Mouse (Mus musculus) adrenal gland, postnatal 0 days (tissue): Measurements from ENCODE around the gene Olfr352. TPM values are rescaled to one million over a fixed set of nuclear protein-coding genes. Genes with fewer than 3 reads are reported as not detected.

ENCODE experiments used
- polyA plus RNA-seq: library from polyadenylated mRNA; unstranded; fragments of >200 nt; fragmentation: Nextera tagmentation; extraction: Ambion mirVana; gene quantifications from 2 replicates; pipeline ENCODE4 v1.2.1, GENCODE M21; 2015

Gene Olfr352
- polyA plus RNA-seq = not detected in 2 replicates

GRCm38 (mm10) chr2:36868160-36868559, at the start of gene Olfr352:
Gene Olfr352 (plus strand): TSS chr2:36868460.

GRCm38 (mm10) chr2:36846010-36846409, 22.2 kb upstream of the Olfr352 start, which contains the start of gene Olfr350:
Gene Olfr350 (plus strand): TSS chr2:36846310.

GRCm38 (mm10) chr2:36862560-36862959, 5.7 kb upstream of the Olfr352 start, which contains the start of gene Olfr351:
Gene Olfr351 (minus strand): TSS chr2:36862660.

GRCm38 (mm10) chr2:36892836-36893235, 24.6 kb downstream of the Olfr352 start, which contains the start of gene Olfr353:
Gene Olfr353 (minus strand): TSS chr2:36892936.

GRCm38 (mm10) chr2:36905380-36905779, 37.1 kb downstream of the Olfr352 start, which contains the start of gene Olfr354:
Gene Olfr354 (plus strand): TSS chr2:36905680.

Other genes starting within 250 kb of the Olfr352 start
- gene Olfr345, start 228.4 kb upstream of the Olfr352 start, polyA plus RNA-seq = not detected in 2 replicates
- not detected in 2 replicates for gene Olfr346, start 182.7 kb upstream of the Olfr352 start, polyA plus RNA-seq
- gene Olfr347, start 136.6 kb upstream of the Olfr352 start, polyA plus RNA-seq = not detected in 2 replicates
- not detected in 2 replicates for gene Olfr348, start 84.2 kb upstream of the Olfr352 start, polyA plus RNA-seq
- gene Olfr50, start 77.9 kb upstream of the Olfr352 start, polyA plus RNA-seq = not detected in 2 replicates
- gene Olfr3, start 51.4 kb upstream of the Olfr352 start, polyA plus RNA-seq = not detected in 2 replicates
- not detected in 2 replicates for gene Olfr350, start 22.1 kb upstream of the Olfr352 start, polyA plus RNA-seq
- not detected in 2 replicates for gene Olfr351, start 5.8 kb upstream of the Olfr352 start, polyA plus RNA-seq
- gene Olfr353, start 24.5 kb downstream of the Olfr352 start, polyA plus RNA-seq = not detected in 2 replicates
- not detected in 2 replicates for gene Olfr354, start 37.2 kb downstream of the Olfr352 start, polyA plus RNA-seq
- not detected in 2 replicates for gene Olfr355, start 60.4 kb downstream of the Olfr352 start, polyA plus RNA-seq
- not detected in 2 replicates for gene Olfr356, start 68.7 kb downstream of the Olfr352 start, polyA plus RNA-seq
- not detected in 2 replicates for gene Olfr357, start 125.4 kb downstream of the Olfr352 start, polyA plus RNA-seq
- not detected in 2 replicates for gene Olfr358, start 140.9 kb downstream of the Olfr352 start, polyA plus RNA-seq
- not detected in 2 replicates for gene Olfr360, start 197.3 kb downstream of the Olfr352 start, polyA plus RNA-seq
- gene Olfr361, start 220.8 kb downstream of the Olfr352 start, polyA plus RNA-seq = not detected in 2 replicates
- not detected in 2 replicates for gene Olfr362, start 249.4 kb downstream of the Olfr352 start, polyA plus RNA-seq